Mouse (Mus musculus) embryonic facial prominence, embryonic 11.5 days (tissue): ENCODE results near the gene Mlc1. TPM values are rescaled to one million over a fixed set of nuclear protein-coding genes. Genes with fewer than 3 reads are reported as not detected.

Experiments
- ATAC-seq: fragments of 200-750 bp; cut with Nextera tagmentation; replicated peaks from 2 replicates; pipeline ENCODE4 v1.8.0; 2017; ENCODE audit warnings: low read depth; ENCODE audit not compliant: insufficient number of reproducible peaks, low FRiP score, low TSS enrichment
- DNase-seq: peaks from one replicate; pipeline ENCODE4 v3.0.0-alpha.2; 2015; ENCODE audit warnings: low spot score
- H3K27ac ChIP-seq: fragments of 300-500 bp; sonication (generic); replicated peaks from 2 replicates; pipeline ENCODE4 v1.5.1; 2014; ENCODE audit warnings: mild to moderate bottlenecking, low read depth, low read length, control low read depth
- H3K27me3 ChIP-seq: fragments of 300-500 bp; sonication (generic); 2 replicates; pipeline ENCODE4 v1.6.1; 2014; ENCODE audit warnings: mild to moderate bottlenecking, low read length, moderate library complexity, mixed read lengths; ENCODE audit not compliant: control insufficient read depth, insufficient read depth
- H3K36me3 ChIP-seq: fragments of 300-500 bp; sonication (generic); replicated peaks from 2 replicates; pipeline ENCODE4 v1.6.1; 2014; ENCODE audit warnings: low read depth, mild to moderate bottlenecking, low read length, moderate library complexity, mixed read lengths; ENCODE audit not compliant: control insufficient read depth, insufficient read depth
- H3K4me1 ChIP-seq: fragments of 300-500 bp; sonication (generic); 2 replicates; pipeline ENCODE4 v1.6.1; 2014; ENCODE audit warnings: low read length, mixed read lengths; ENCODE audit not compliant: control insufficient read depth, insufficient read depth
- H3K4me2 ChIP-seq: fragments of 300-500 bp; sonication (generic); 2 replicates; pipeline ENCODE4 v1.6.1; 2014; ENCODE audit warnings: low read depth, mild to moderate bottlenecking, control low read depth, low read length, moderate library complexity
- H3K4me3 ChIP-seq: fragments of 300-500 bp; sonication (generic); 2 replicates; pipeline ENCODE4 v1.5.1; 2014; ENCODE audit warnings: low read depth, low read length, control low read depth
- H3K9ac ChIP-seq: fragments of 300-500 bp; sonication (generic); replicated peaks from 2 replicates; pipeline ENCODE4 v1.6.1; 2014; ENCODE audit warnings: mild to moderate bottlenecking, control low read depth, low read length
- H3K9me3 ChIP-seq: fragments of 300-500 bp; sonication (generic); replicated peaks from 2 replicates; pipeline ENCODE4 v1.6.1; 2016; ENCODE audit warnings: mild to moderate bottlenecking, low read length, inconsistent platforms, mixed read lengths; ENCODE audit not compliant: control insufficient read depth
- WGBS: fragments of 180-500 bp; shearing (Covaris S2); extraction: QIAGEN DNeasy Blood & Tissue Kit; methylation state at CpG from one replicate; pipeline ENCODE4 v1.1.7; 2014; 5-methylcytosine and 5-hydroxymethylcytosine counted together
- polyA plus RNA-seq: library from polyadenylated mRNA; unstranded; fragments of >200 nt; fragmentation: Nextera tagmentation; extraction: Ambion mirVana; gene quantifications from 2 replicates; pipeline ENCODE4 v1.2.1, GENCODE M21; 2014

The Mlc1 gene
- polyA plus RNA-seq, 1 experiment from 2014 or later = 1.1 TPM

DNA sequence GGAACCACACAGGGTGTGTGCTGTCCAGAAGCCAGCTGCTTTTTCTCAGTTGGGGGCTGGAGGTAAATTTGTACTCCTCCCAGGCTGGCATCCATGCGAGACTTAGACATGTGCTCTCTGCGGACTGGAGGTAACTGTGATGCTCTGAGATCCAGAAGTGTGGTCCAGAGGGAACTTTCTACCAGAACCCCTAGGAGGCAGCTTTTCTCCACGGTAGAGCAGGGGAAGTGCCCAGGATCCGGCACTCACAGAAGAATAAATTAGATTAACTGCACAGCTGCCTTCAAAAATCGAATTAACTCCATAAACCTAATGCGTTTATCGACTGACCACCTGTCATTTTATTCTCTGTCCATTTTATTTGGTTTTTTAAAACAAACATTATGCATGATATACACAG lies 44.7 kb downstream of the Mlc1 start:
- no peak overlapping the region for H3K4me3 ChIP-seq
- 56% methylated on average over 7 of the region's 7 CpGs for WGBS
- ATAC-seq = no peak

GRCm38 (mm10) chr15:88932667-88933066 lies 46.1 kb downstream of the Mlc1 start:
- no peaks in the 10 kb centered on the region for H3K9me3 ChIP-seq
- H3K4me1 ChIP-seq = no peaks in the 10 kb centered on the region
- DNase-seq (no peak), ATAC-seq (no peak)
- no peak overlapping the region for H3K9ac ChIP-seq
- H3K4me3 ChIP-seq = no peak overlapping the region
- no peaks in the 10 kb centered on the region for H3K36me3 ChIP-seq
- H3K27me3 ChIP-seq = no peaks in the 10 kb centered on the region
- H3K4me2 ChIP-seq = no peak overlapping the region
- 87% methylated on average over 10 of the region's 10 CpGs for WGBS
- H3K27ac ChIP-seq = no peak overlapping the region

More for the DNA sequence above, 44.7 kb downstream of the Mlc1 start:
- Histone ChIP-seq H3K36me3 (no peaks in the 10 kb centered on the region), H3K4me1 (no peaks in the 10 kb centered on the region), H3K9me3 (no peaks in the 10 kb centered on the region), H3K9ac (no peak overlapping the region), H3K27ac (no peak overlapping the region), H3K27me3 (no peaks in the 10 kb centered on the region), H3K4me2 (no peak overlapping the region)
- peak; percentile 42 for DNase-seq

DNA sequence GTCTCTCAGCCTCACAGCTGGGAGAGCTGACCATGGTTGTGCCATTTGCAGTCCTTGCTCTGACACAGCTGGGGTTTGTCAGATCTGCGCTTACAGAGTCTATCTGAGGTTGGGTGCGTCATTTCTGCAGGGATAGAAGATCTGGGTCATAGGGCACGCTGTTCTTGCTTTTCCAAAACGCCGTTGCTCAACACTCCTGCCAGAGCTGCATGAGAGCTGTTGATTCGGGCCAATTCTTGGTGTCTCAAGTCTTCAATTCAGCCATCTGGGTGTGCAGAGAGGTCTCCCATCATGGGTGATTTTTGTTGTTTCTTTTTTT lies 56.9 kb downstream of the Mlc1 start:
- Histone ChIP-seq H3K27me3 (no peaks in the 10 kb centered on the region), H3K4me3 (no peak overlapping the region), H3K9me3 (no peaks in the 10 kb centered on the region), H3K4me1 (no peaks in the 10 kb centered on the region), H3K4me2 (no peak overlapping the region), H3K9ac (no peak overlapping the region), H3K36me3 (no peaks in the 10 kb centered on the region), H3K27ac (no peak overlapping the region)
- DNase-seq (no peak), ATAC-seq (no peak)
- 73% methylated on average over 6 of the region's 6 CpGs for WGBS

DNA sequence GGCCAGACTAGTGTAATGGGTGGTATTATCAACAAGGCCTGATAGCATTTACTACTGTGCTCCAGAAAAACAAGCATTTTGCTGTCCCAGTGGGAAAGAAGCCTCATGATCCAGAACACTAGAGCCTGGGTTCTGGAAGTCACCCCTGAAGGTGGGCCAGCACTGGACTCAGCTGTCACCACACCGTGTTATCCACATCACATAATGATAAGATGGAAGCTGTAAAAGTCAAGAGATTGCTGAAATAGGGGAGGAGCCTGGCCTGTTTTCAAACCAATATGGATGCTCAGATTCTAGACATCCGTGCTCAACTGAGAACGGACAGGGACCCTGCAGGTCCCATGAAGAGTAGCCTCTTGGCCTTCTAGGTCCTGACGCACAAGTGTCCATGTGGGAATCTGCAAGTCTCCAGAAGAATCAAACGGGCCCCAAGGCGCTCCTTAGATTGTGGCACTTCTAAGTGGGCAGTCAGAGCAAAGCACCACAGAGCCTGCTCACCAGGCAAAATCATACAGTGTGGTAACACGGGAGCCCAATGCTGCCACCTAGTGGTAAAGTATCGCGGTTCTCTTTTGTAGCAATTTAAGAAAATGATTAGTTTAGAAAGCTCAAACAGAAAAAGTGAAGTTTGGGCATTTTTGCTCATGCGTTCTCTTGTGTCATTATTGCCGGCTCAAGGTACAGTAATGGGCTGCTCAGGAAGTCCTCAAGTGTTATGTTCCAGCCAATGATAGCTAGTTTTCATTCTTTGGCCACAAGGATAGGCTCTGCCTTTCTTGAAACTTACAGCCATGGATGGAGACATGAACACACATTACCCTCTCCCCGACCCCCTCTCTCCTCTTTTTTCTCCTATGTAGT lies 57.4 kb downstream of the Mlc1 start:
- ATAC-seq = peak; percentile 76; the same call in 1 of the 2 replicates
- H3K9ac ChIP-seq = no peak overlapping the region
- H3K9me3 ChIP-seq = no peaks in the 10 kb centered on the region
- DNase-seq = peak; percentile 95
- no peaks in the 10 kb centered on the region for H3K4me1 ChIP-seq
- 29% methylated on average over 12 of the region's 12 CpGs for WGBS
- no peaks in the 10 kb centered on the region for H3K27me3 ChIP-seq
- H3K27ac ChIP-seq = no peak overlapping the region
- H3K4me3 ChIP-seq = no peak overlapping the region
- H3K4me2 ChIP-seq = no peak overlapping the region
- no peaks in the 10 kb centered on the region for H3K36me3 ChIP-seq

- no peaks in the 10 kb centered on the region for H3K9me3 ChIP-seq
- no peaks in the 10 kb centered on the region for H3K4me1 ChIP-seq
- H3K4me3 ChIP-seq = no peak overlapping the region
- WGBS = 95% methylated on average over 1 of the region's 1 CpGs
- H3K27ac ChIP-seq = no peak overlapping the region
- H3K9ac ChIP-seq = no peak overlapping the region
- no peak for ATAC-seq
- DNase-seq = no peak
- H3K36me3 ChIP-seq = no peaks in the 10 kb centered on the region
- no peaks in the 10 kb centered on the region for H3K27me3 ChIP-seq
- no peak overlapping the region for H3K4me2 ChIP-seq
Measured at GRCm38 (mm10) chr15:88920065-88920464, 58.7 kb downstream of the Mlc1 start.

DNA sequence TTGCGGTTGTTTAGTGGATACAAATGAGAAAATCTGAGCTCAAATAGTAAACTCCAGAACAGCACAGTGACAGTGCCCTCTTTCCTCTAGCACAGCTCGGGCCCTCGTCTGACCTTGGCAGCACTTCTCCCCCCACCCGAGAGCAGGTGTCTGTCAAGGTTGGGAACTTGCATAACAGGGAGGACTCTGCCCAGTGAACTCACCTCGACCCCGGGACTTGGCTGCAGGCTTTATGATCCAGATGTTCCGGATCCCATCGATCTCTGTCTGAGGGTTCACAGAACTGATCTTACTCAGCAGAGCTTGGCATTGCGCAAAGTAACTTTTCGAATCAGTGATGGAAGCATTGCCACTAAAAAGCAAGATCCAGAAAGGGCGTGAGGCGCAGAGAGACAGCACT lies 59.5 kb downstream of the Mlc1 start:
- no peak for ATAC-seq
- no peak for DNase-seq
- no peak overlapping the region for H3K9ac ChIP-seq

GRCm38 (mm10) chr15:88917126-88917525 lies 61.7 kb downstream of the Mlc1 start:
- Histone ChIP-seq H3K9ac (no peak overlapping the region), H3K4me3 (no peak overlapping the region), H3K27ac (no peak overlapping the region), H3K27me3 (no peaks in the 10 kb centered on the region), H3K4me1 (no peaks in the 10 kb centered on the region), H3K9me3 (no peaks in the 10 kb centered on the region), H3K4me2 (no peak overlapping the region), H3K36me3 (no peaks in the 10 kb centered on the region)
- WGBS = 92% methylated on average over 8 of the region's 8 CpGs
- DNase-seq (no peak), ATAC-seq (no peak)

More for the DNA sequence above, 59.5 kb downstream of the Mlc1 start:
- Histone ChIP-seq H3K9me3 (no peaks in the 10 kb centered on the region), H3K4me1 (no peaks in the 10 kb centered on the region), H3K27me3 (no peaks in the 10 kb centered on the region), H3K27ac (no peak overlapping the region), H3K4me2 (no peak overlapping the region), H3K4me3 (no peak overlapping the region), H3K36me3 (no peaks in the 10 kb centered on the region)
- WGBS = 81% methylated on average over 12 of the region's 12 CpGs

DNA sequence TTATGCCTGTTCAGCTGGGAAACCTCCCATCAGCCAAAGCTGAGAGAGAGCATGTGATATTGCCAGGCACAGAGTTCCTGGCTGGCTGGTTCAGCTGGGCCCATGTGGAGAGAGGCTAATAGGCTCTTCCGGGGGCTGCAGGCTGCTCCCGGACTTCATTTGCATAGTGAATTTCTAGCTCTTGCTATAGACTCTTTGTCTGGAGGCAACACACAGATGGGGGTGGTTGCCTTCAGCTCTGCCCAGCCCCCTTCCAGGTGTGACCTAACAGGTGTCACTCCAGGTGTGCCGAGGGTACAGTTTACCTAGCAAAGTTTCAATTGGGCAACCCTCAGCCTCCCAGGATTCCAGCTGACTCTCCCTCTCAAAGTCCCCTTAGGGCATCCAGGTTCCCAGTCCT lies 62.4 kb downstream of the Mlc1 start:
- H3K4me1 ChIP-seq = no peaks in the 10 kb centered on the region
- H3K27ac ChIP-seq = no peak overlapping the region
- DNase-seq (no peak), ATAC-seq (no peak)
- H3K36me3 ChIP-seq = no peaks in the 10 kb centered on the region
- no peaks in the 10 kb centered on the region for H3K27me3 ChIP-seq
- 41% methylated on average over 3 of the region's 3 CpGs for WGBS
- H3K9ac ChIP-seq = no peak overlapping the region
- no peak overlapping the region for H3K4me2 ChIP-seq
- H3K4me3 ChIP-seq = no peak overlapping the region
- no peaks in the 10 kb centered on the region for H3K9me3 ChIP-seq
